Mouse (Mus musculus) liver, adult 10 weeks (tissue): ENCODE measurements around the gene Olfr1197. TPM values are rescaled to one million over a fixed set of nuclear protein-coding genes. Genes with fewer than 3 reads are reported as not detected.

Experiments used
- polyA plus RNA-seq: library from polyadenylated mRNA; stranded (reverse); fragments of 350-450 nt; fragmentation: Illumina TruSeq; extraction: RNeasy Lipid Tissue Mini Kit (QIAGEN cat#74804); gene quantifications from one replicate; pipeline ENCODE4 v1.2.3, GENCODE M21; 2014; ENCODE audit warnings: low read depth, low replicate concordance

Olfr1197 gene
- polyA plus RNA-seq, result not detected

GRCm38 (mm10) chr2:88732266-88732665 is at the start of gene Olfr1197:
TSS of gene Olfr1197 (minus strand) at chr2:88732366.

GRCm38 (mm10) chr2:88770388-88770787 is 38.2 kb upstream of the Olfr1197 start, which contains the start of gene Olfr1200:
TSS of gene Olfr1200 (minus strand) at chr2:88770488.

GRCm38 (mm10) chr2:88760369-88760768 is 28.2 kb upstream of the Olfr1197 start, which contains the start of gene Olfr1199:
TSS of gene Olfr1199 (minus strand) at chr2:88760469.

GRCm38 (mm10) chr2:88751270-88751669 is 19.1 kb upstream of the Olfr1197 start, which contains the start of gene Olfr1198:
TSS of gene Olfr1198 (minus strand) at chr2:88751370.

GRCm38 (mm10) chr2:88704497-88704896 is 27.7 kb downstream of the Olfr1197 start, which contains the start of gene Olfr1196:
TSS of gene Olfr1196 (minus strand) at chr2:88704597.

GRCm38 (mm10) chr2:88689087-88689486 is 43.1 kb downstream of the Olfr1197 start, which contains the start of gene Olfr1195:
TSS of gene Olfr1195 (minus strand) at chr2:88689187.

Other genes with a start within 250 kb of the Olfr1197 start
- not detected for gene Olfr1184, start 248.8 kb downstream of the Olfr1197 start, polyA plus RNA-seq
- not detected for gene Olfr1185-ps1, start 239.0 kb downstream of the Olfr1197 start, polyA plus RNA-seq
- not detected for gene Olfr1186, start 213.8 kb downstream of the Olfr1197 start, polyA plus RNA-seq
- gene Olfr1188, start 175.4 kb downstream of the Olfr1197 start, polyA plus RNA-seq, result not detected
- gene Olfr1189, start 145.9 kb downstream of the Olfr1197 start, polyA plus RNA-seq, result not detected
- not detected for gene Olfr1191-ps1, start 91.8 kb downstream of the Olfr1197 start, polyA plus RNA-seq
- gene Olfr1192-ps1, start 83.9 kb downstream of the Olfr1197 start, polyA plus RNA-seq, result not detected
- not detected for gene Olfr1193, start 56.7 kb downstream of the Olfr1197 start, polyA plus RNA-seq
- gene Olfr1195, start 43.2 kb downstream of the Olfr1197 start, polyA plus RNA-seq, result not detected
- not detected for gene Olfr1196, start 27.8 kb downstream of the Olfr1197 start, polyA plus RNA-seq
- not detected for gene Olfr1198, start 19.0 kb upstream of the Olfr1197 start, polyA plus RNA-seq
- not detected for gene Olfr1199, start 28.1 kb upstream of the Olfr1197 start, polyA plus RNA-seq
- not detected for gene Olfr1200, start 38.1 kb upstream of the Olfr1197 start, polyA plus RNA-seq
- not detected for gene Olfr1201, start 60.7 kb upstream of the Olfr1197 start, polyA plus RNA-seq
- not detected for gene Olfr1202, start 82.1 kb upstream of the Olfr1197 start, polyA plus RNA-seq
- not detected for gene Olfr1205, start 97.4 kb upstream of the Olfr1197 start, polyA plus RNA-seq
- not detected for gene Olfr1204, start 116.9 kb upstream of the Olfr1197 start, polyA plus RNA-seq
- gene Olfr1206, start 130.9 kb upstream of the Olfr1197 start, polyA plus RNA-seq, result not detected
- not detected for gene Olfr1208, start 169.9 kb upstream of the Olfr1197 start, polyA plus RNA-seq
- not detected for gene Olfr1209, start 182.8 kb upstream of the Olfr1197 start, polyA plus RNA-seq
- gene Olfr1211, start 205.7 kb upstream of the Olfr1197 start, polyA plus RNA-seq, result not detected
- not detected for gene Olfr1212, start 221.6 kb upstream of the Olfr1197 start, polyA plus RNA-seq
- gene Gm13762, start 247.9 kb upstream of the Olfr1197 start, polyA plus RNA-seq, result not detected